Mouse (Mus musculus) kidney, embryonic 16.5 days (tissue): ENCODE measurements around the gene Olfr782. TPM values are rescaled to one million over a fixed set of nuclear protein-coding genes. Genes with fewer than 3 reads are reported as not detected.
"Not testable (repeated sequence)": the region's sequence is repeated elsewhere in the genome, so short reads cannot be mapped to it uniquely, and the experiment has no call there.

Experiments used
- ATAC-seq: fragments of 200-750 bp; cut with Nextera tagmentation; 2 replicates; pipeline ENCODE4 v1.8.0; 2017; ENCODE audit warnings: moderate TSS enrichment; ENCODE audit not compliant: low FRiP score, low TSS enrichment
- H3K27ac ChIP-seq: fragments of 300-500 bp; sonication (generic); 2 replicates; pipeline ENCODE4 v1.5.1; 2014; ENCODE audit warnings: low read length
- H3K27me3 ChIP-seq: fragments of 300-500 bp; sonication (generic); 2 replicates; pipeline ENCODE4 v1.6.1; 2014; ENCODE audit warnings: low read length, control low read depth, mixed read lengths; ENCODE audit not compliant: insufficient read depth
- H3K36me3 ChIP-seq: fragments of 300-500 bp; sonication (generic); 2 replicates; pipeline ENCODE4 v1.6.1; 2014; ENCODE audit warnings: low read length, control low read depth, mixed read lengths; ENCODE audit not compliant: insufficient read depth
- H3K4me1 ChIP-seq: fragments of 300-500 bp; sonication (generic); 2 replicates; pipeline ENCODE4 v1.6.1; 2014; ENCODE audit warnings: low read length, control low read depth, mixed read lengths; ENCODE audit not compliant: insufficient read depth
- H3K4me2 ChIP-seq: fragments of 300-500 bp; sonication (generic); replicated peaks from 2 replicates; pipeline ENCODE4 v1.6.1; 2014; ENCODE audit warnings: low read depth, low read length
- H3K4me3 ChIP-seq: fragments of 300-500 bp; sonication (generic); 2 replicates; pipeline ENCODE4 v1.5.1; 2014; ENCODE audit warnings: mild to moderate bottlenecking, low read length
- H3K9ac ChIP-seq: fragments of 300-500 bp; sonication (generic); replicated peaks from 2 replicates; pipeline ENCODE4 v1.6.1; 2014; ENCODE audit warnings: low read length
- H3K9me3 ChIP-seq: fragments of 300-500 bp; sonication (generic); 2 replicates; pipeline ENCODE4 v1.6.1; 2016; ENCODE audit warnings: low read length, control low read depth
- WGBS: fragments of 180-500 bp; shearing (Covaris S2); extraction: QIAGEN DNeasy Blood & Tissue Kit; methylation state at CpG from one replicate; pipeline ENCODE4 v1.1.7; 2014; 5-methylcytosine and 5-hydroxymethylcytosine counted together
- polyA plus RNA-seq: library from polyadenylated mRNA; unstranded; fragments of >200 nt; fragmentation: Nextera tagmentation; extraction: Ambion mirVana; gene quantifications from 2 replicates; pipeline ENCODE4 v1.2.1, GENCODE M21; 2015

Gene Olfr782
- not detected in 2 replicates for polyA plus RNA-seq

DNA sequence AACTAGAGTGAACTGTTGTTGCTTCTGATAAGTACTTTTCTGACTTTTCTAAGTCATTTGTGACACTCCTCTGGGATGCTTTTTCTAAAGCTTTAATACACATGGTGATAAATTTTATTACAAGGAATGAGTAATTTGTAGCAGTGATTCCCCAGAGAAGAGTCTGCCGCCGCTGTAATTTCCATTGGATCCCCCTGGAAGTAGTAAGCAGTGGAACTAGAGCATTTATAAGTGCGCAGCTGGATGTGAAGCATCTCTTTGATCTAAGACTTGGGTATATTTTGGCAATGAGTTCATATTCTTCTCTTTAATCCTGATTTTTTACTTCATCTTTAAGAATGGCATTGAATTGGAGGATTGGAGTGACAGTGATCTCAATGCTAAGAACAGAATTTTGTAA lies at the start of gene Olfr782:
Gene Olfr782 (plus strand): TSS at position 301 of the 400 bp plus-strand sequence.
- ATAC-seq = no peak
- Histone ChIP-seq H3K9me3 (no peaks in the 10 kb centered on the region), H3K4me1 (no peaks in the 10 kb centered on the region), H3K27ac (no peak within 1 kb of the TSS), H3K9ac (no peak within 1 kb of the TSS), H3K4me2 (no peak within 1 kb of the TSS), H3K27me3 (no peaks in the 10 kb centered on the region), H3K4me3 (no peak within 1 kb of the TSS), H3K36me3 (no peaks in the 10 kb centered on the region)
- WGBS = 80% methylated on average over 3 of the region's 3 CpGs

DNA sequence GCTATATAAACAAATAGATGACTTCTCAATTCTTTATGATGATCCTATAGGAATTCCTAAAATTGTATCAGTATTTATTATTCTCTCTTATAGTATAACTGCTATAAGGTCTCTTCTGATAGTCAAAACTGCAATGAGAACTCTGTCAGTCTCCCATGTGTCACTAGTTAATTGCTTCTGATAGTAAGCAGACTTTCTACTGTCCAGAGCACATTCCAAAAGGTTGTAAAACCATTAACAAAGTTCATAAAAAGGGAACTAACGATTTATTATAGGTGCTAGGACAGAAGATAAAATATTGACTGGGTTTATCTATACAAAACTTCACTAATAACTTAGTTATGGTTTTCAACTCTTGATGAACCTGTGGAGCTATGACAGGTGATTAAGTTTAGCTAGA lies 35.7 kb upstream of the Olfr782 start:
- H3K4me1 ChIP-seq, H3K4me2 ChIP-seq, H3K9me3 ChIP-seq, H3K9ac ChIP-seq, ATAC-seq, H3K36me3 ChIP-seq, H3K27me3 ChIP-seq, H3K27ac ChIP-seq, H3K4me3 ChIP-seq: not testable (repeated sequence)
- 46% methylated on average over 1 of the region's 1 CpGs for WGBS

DNA sequence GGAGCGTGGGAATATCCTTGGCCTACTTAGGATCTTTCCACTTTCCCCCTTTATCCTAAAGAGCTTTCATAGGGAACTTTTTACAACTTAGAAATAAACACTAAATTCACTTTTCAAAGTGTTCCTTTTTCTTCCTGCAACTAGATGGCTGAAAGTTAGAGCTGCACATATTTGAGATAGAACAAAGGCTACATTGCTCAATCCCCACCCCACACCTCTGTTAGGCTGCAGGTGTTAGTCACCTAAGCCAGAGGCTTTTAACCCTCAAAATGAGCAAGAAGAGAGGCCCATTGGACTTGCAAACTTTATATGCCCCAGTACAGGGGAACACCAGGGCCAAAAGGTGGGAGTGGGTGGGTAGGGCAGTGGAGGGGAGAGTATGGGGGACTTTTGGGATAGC lies 35.1 kb upstream of the Olfr782 start:
- H3K9me3 ChIP-seq, ATAC-seq, H3K36me3 ChIP-seq, H3K4me2 ChIP-seq, H3K9ac ChIP-seq, H3K4me1 ChIP-seq, H3K27ac ChIP-seq, H3K4me3 ChIP-seq, H3K27me3 ChIP-seq: not testable (repeated sequence)
- WGBS = no CpG with 5 or more reads among the region's 1 CpGs

DNA sequence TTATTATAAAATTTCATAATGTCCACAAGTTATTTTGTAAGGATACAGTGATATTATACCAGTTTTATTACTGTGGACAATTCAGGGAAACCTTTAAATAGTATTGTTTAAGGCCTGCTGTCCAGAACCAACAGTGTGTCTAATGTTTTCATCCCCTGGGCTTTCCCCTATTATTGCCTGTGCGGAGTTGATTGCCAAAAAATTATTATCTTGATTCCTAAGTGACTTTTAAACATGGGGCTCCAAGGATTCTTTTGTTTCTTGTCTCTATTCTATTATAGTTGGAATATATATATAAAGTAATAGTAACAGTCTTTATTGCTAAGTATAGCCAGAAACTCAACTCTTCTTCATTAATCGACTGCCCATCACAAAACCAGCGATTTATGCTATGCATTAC lies 30.8 kb upstream of the Olfr782 start, which contains the start of gene Olfr780:
Gene Olfr780 (plus strand): TSS at position 301 of the 400 bp plus-strand sequence.
- no peak within 1 kb of the TSS for H3K27ac ChIP-seq
- WGBS = 85% methylated on average over 3 of the region's 3 CpGs
- H3K9ac ChIP-seq = no peak within 1 kb of the TSS

DNA sequence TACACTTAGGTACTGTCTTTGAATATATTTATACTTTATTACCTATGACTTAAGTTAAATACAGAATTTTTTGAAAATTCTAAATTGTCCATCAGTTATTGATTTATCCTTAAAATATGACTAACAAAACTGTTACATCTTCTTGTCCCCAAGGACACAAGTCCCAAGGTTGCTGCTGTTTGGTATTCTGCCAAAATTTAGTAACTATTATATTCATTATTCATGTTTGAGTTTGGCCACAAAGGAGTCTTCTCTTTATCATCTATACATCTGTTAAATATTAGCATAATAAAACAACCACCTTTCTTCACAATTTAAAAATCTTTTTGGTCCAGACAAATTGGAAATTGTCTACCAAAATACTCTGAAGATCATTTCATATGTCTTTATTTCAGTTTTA lies 20.1 kb upstream of the Olfr782 start, which contains the start of gene Olfr781:
Gene Olfr781 (plus strand): TSS at position 301 of the 400 bp plus-strand sequence.
- Histone ChIP-seq H3K4me2 (no peak within 1 kb of the TSS), H3K27ac (no peak within 1 kb of the TSS)
- ATAC-seq = no peak

More for the DNA sequence above, 30.8 kb upstream of the Olfr782 start, which contains the start of gene Olfr780:
- no peaks in the 10 kb centered on the region for H3K4me1 ChIP-seq
- H3K27me3 ChIP-seq = no peaks in the 10 kb centered on the region
- no peak within 1 kb of the TSS for H3K4me3 ChIP-seq
- ATAC-seq = no peak
- H3K4me2 ChIP-seq = no peak within 1 kb of the TSS
- H3K9me3 ChIP-seq = no peaks in the 10 kb centered on the region
- H3K36me3 ChIP-seq = no peaks in the 10 kb centered on the region

DNA sequence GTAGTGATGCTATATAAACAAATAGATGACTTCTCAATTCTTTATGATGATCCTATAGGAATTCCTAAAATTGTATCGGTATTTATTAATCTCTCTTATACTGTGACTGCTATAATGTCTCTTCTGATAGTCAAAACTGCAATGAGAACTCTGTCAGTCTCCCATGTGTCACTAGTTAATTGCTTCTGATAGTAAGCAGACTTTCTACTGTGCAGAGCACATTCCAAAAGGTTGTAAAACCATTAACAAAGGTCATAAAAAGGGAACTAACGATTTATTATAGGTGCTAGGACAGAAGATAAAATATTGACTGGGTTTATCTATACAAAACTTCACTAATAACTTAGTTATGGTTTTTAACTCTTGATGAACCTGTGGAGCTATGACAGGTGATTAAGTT lies 3.8 kb downstream of the Olfr782 start:
- H3K4me3 ChIP-seq, H3K4me1 ChIP-seq, H3K27me3 ChIP-seq, H3K9me3 ChIP-seq, H3K36me3 ChIP-seq, ATAC-seq, H3K9ac ChIP-seq, H3K27ac ChIP-seq, H3K4me2 ChIP-seq: not testable (repeated sequence)
- 72% methylated on average over 2 of the region's 2 CpGs for WGBS

More for the DNA sequence above, 20.1 kb upstream of the Olfr782 start, which contains the start of gene Olfr781:
- H3K4me3 ChIP-seq = no peak within 1 kb of the TSS
- no peak within 1 kb of the TSS for H3K9ac ChIP-seq
- no peaks in the 10 kb centered on the region for H3K27me3 ChIP-seq
- H3K36me3 ChIP-seq = no peaks in the 10 kb centered on the region
- H3K4me1 ChIP-seq = no peaks in the 10 kb centered on the region
- no peaks in the 10 kb centered on the region for H3K9me3 ChIP-seq

DNA sequence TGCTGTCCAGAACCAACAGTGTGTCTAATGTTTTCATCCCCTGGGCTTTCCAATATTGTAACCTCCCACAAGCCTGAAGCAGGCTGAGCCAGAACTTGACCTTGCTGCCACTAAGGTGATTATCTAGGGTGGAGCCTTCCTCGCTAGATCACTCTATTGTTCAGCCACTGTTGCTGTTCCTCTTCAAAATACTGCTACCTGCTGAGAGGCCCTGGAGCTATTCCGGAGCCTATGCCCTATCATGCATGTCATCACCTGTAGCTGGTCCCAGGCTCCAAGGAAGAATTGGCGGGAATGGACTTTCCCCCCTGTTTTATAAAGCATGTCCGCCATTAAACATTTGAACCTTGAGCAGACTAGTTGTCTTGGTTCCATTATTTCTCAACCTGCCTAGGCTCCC lies 7.8 kb downstream of the Olfr782 start:
- H3K4me1 ChIP-seq, H3K4me2 ChIP-seq, H3K9me3 ChIP-seq, H3K27me3 ChIP-seq, H3K27ac ChIP-seq, H3K36me3 ChIP-seq, H3K9ac ChIP-seq, H3K4me3 ChIP-seq, ATAC-seq: not testable (repeated sequence)
- 82% methylated on average over 4 of the region's 4 CpGs for WGBS

DNA sequence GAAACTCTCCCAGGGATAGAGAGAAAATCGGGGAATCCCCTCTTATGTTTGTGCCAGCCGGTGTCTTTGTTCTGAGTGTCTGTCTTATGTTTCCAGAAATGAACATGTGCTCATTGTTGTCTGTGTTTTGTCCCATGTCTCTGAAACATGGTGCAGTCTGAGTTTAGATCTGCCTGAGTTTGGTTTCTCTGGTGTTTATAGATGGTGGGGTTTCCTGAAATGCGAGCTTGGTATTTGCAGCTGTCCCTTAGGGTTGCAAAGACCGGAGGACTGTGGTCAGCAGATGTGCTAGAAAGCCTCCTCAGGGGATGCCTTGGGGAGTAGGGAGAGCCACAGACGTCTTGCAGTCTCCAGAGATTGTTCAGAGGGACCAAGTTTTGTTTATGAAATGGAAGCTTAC lies 8.7 kb downstream of the Olfr782 start:
- H3K4me3 ChIP-seq = no peak overlapping the region
- no peak overlapping the region for H3K27ac ChIP-seq
- no peak overlapping the region for H3K9ac ChIP-seq
- H3K27me3 ChIP-seq = no peaks in the 10 kb centered on the region
- ATAC-seq = no peak
- peaks cover 8% of the 10 kb centered on the region; the same call in 1 of the 2 replicates for H3K9me3 ChIP-seq
- no peaks in the 10 kb centered on the region for H3K4me1 ChIP-seq
- WGBS = 70% methylated on average over 5 of the region's 5 CpGs
- no peak overlapping the region for H3K4me2 ChIP-seq
- no peaks in the 10 kb centered on the region for H3K36me3 ChIP-seq

DNA sequence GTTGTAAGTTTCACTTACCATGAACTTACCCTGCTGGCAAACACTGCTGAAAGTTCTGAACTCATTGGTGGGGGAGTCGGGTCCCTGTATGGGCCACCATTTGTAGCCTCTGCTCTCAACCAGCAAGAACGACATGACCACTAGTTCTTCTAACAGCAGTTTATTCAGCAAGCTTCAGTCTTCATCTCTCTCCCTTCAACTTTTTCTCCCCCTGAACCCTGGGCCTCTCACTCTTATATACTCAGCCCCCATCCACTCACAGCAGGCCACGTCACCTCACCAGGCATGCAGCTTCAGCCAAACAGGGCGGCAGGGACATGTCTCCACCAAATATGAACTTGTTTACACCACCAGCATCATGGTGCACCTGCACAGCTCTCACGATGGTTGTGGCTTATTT lies 25.4 kb downstream of the Olfr782 start:
- WGBS = 89% methylated on average over 5 of the region's 5 CpGs

DNA sequence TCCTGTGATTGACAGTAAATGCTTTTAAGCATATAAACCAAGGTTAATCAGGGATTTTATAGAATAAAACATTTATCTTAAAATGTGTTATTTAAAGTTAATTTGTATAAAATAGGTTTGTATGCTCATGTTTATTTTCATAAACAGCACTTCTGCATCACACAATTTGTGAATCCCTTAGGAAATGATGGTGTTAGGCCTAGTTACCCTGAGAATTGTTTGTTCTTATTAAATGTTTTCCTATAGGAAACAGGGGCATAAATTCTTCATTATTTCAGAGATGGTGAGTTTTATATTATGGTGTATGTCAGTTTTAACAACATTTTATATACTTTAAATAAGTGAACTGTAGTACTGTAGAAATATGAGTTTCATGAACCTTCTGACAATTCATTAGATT lies 35.1 kb downstream of the Olfr782 start, which contains the start of gene Olfr784:
Gene Olfr784 (plus strand): TSS at position 301 of the 400 bp plus-strand sequence.
- no peak within 1 kb of the TSS for H3K27ac ChIP-seq

More for the DNA sequence above, 25.4 kb downstream of the Olfr782 start:
- not testable (repeated sequence) for H3K9ac ChIP-seq, H3K4me2 ChIP-seq, H3K4me1 ChIP-seq, H3K27ac ChIP-seq, H3K9me3 ChIP-seq, H3K4me3 ChIP-seq, ATAC-seq, H3K27me3 ChIP-seq, H3K36me3 ChIP-seq

More for the DNA sequence above, 35.1 kb downstream of the Olfr782 start, which contains the start of gene Olfr784:
- H3K9ac ChIP-seq = no peak within 1 kb of the TSS
- H3K4me2 ChIP-seq = no peak within 1 kb of the TSS
- no peaks in the 10 kb centered on the region for H3K36me3 ChIP-seq
- H3K9me3 ChIP-seq = no peaks in the 10 kb centered on the region
- no peaks in the 10 kb centered on the region for H3K27me3 ChIP-seq
- no peak for ATAC-seq
- no peaks in the 10 kb centered on the region for H3K4me1 ChIP-seq
- no peak within 1 kb of the TSS for H3K4me3 ChIP-seq
